Comparison of ENCODE assay signal across 28 mouse cellular contexts in the genomic region with DNA sequence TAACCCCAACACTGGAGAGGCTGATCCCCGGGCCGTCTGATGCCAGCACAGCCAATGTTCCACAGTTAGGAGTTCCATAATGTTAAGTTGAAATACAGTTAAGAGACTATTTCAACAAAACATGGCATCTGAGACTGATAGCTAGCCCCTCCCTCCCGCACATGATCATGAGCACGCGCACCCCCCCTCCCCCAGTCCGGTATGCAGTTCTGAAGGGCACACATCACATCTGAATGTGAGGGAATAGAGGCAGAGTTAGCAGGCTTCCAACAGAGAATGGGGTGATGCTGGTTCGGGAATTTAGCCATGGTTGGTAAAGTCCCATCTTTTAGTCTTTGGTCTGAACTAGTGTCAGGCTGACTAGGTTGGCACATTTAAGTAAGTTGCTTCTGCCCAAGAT.
"Had no signal": no experiment of that assay in that cellular context is flagged by ENCODE, and none has a peak within 500 bp of the region (broad histone marks: within the 10 kb centered on the region; RNA-seq: fewer than 3 reads in every experiment).

No protein-coding gene starts in this region.

- DNase-seq: liver; liver, embryonic 13.5 days; liver, postnatal 0 days; lung, adult 18-20 months; lung, adult 2 months; lung, embryonic 14.5 days; lung, postnatal 10 days; lung, postnatal 14 days; lung, postnatal 36 days; lung, postnatal 4 days; midbrain, embryonic 14.5 days had no signal

- H3K27ac ChIP-seq: limb, embryonic 10.5 days; limb, embryonic 12.5 days; limb, embryonic 13.5 days; limb, embryonic 15.5 days; liver, embryonic 12.5 days; liver, embryonic 13.5 days; liver, embryonic 14.5 days; liver, embryonic 15.5 days; lung, embryonic 15.5 days; macrophage; midbrain, embryonic 10.5 days; midbrain, embryonic 12.5 days; midbrain, embryonic 13.5 days; midbrain, embryonic 15.5 days had no signal

- H3K4me3 ChIP-seq: limb, embryonic 10.5 days; limb, embryonic 12.5 days; limb, embryonic 13.5 days; limb, embryonic 15.5 days; liver, embryonic 12.5 days; liver, embryonic 13.5 days; liver, embryonic 15.5 days; lung, embryonic 15.5 days; megakaryocyte, embryonic 14.5 days; midbrain, embryonic 10.5 days; midbrain, embryonic 12.5 days; midbrain, embryonic 13.5 days; midbrain, embryonic 15.5 days; myocyte had no signal

- ATAC-seq: liver, embryonic 12.5 days; liver, postnatal 0 days; lung, postnatal 0 days; midbrain, embryonic 13.5 days; midbrain, embryonic 15.5 days; midbrain, embryonic 16.5 days had no signal
